Mouse (Mus musculus): Measurements from ENCODE around the gene Gm732. TPM values are rescaled to one million over a fixed set of nuclear protein-coding genes. Genes with fewer than 3 reads are reported as not detected.

Gm732 gene
- not detected in 2 replicates for polyA plus RNA-seq (2015; fragmentation: Nextera tagmentation; extraction: Ambion mirVana)

GRCm38 (mm10) chrX:107948365-107948764, at the start of gene Gm732:
TSS of gene Gm732 (minus strand) at chrX:107948465.
- no peaks in the 10 kb centered on the region for H3K4me1 ChIP-seq (replicated peaks; ENCODE audit: control insufficient read depth, insufficient read depth)

More at GRCm38 (mm10) chrX:107948365-107948764, at the start of gene Gm732:
- H3K4me2 ChIP-seq (replicated peaks; ENCODE audit: low read depth) = no peak within 1 kb of the TSS
- no peaks in the 10 kb centered on the region for H3K9me3 ChIP-seq (ENCODE audit: control insufficient read depth, low read length)
- no peak within 1 kb of the TSS for H3K9ac ChIP-seq (ENCODE audit: low read length)
- ATAC-seq (ENCODE audit: low FRiP score, low TSS enrichment) (no peak), DNase-seq (ENCODE audit: low spot score) (no peak)
- H3K4me3 ChIP-seq (ENCODE audit: low read depth, low read length) = no peak within 1 kb of the TSS
- no peaks in the 10 kb centered on the region for H3K36me3 ChIP-seq (ENCODE audit: control insufficient read depth, insufficient read depth, low read length)
- TF ChIP-seq CTCF (IDR thresholded peaks at IDR 0.05; ENCODE audit: low read depth) (no peak), EP300 (optimal IDR thresholded peaks at IDR 0.05) (no peak)
- no peak within 1 kb of the TSS for H3K27ac ChIP-seq (replicated peaks)
- WGBS = 67% methylated on average over 1 of the region's 1 CpGs
- no peaks in the 10 kb centered on the region for H3K27me3 ChIP-seq (ENCODE audit: control insufficient read depth, insufficient read depth, low read length)

Other genes with a start within 250 kb of the Gm732 start
- not detected in 2 replicates for gene Tent5d, start 155.9 kb downstream of the Gm732 start, polyA plus RNA-seq (2015; fragmentation: Nextera tagmentation; extraction: Ambion mirVana)
- gene 2610002M06Rik, start 132.1 kb downstream of the Gm732 start, polyA plus RNA-seq (2015; fragmentation: Nextera tagmentation; extraction: Ambion mirVana) = 8.2 TPM in 2 replicates

All from stomach, postnatal 0 days (tissue).